Mouse (Mus musculus): ENCODE results near the gene Gh. TPM values are rescaled to one million over a fixed set of nuclear protein-coding genes. Genes with fewer than 3 reads are reported as not detected.

Gh gene
- polyA plus RNA-seq, 1 experiment, result not detected

- Histone ChIP-seq H3K9me3 (peaks cover 8% of the 10 kb centered on the region; the same call in 1 of the 2 replicates), H3K4me1 (peaks cover 20% of the 10 kb centered on the region), H3K4me3 (replicated peaks) (no peak overlapping the region), H3K36me3 (replicated peaks; ENCODE audit: low read length) (no peaks in the 10 kb centered on the region), H3K27me3 (replicated peaks) (peaks cover 58% of the 10 kb centered on the region)
- no peak for TF ChIP-seq FLI1 (IDR thresholded peaks at IDR 0.05; ENCODE audit: low read length)
- no peak for TF ChIP-seq GATA1 (IDR thresholded peaks at IDR 0.05; ENCODE audit: borderline replicate concordance, low read length)
Observed at GRCm38 (mm10) chr11:106332458-106332857, 30.8 kb upstream of the Gh start.

GRCm38 (mm10) chr11:106329682-106330081, 28.0 kb upstream of the Gh start:
- Histone ChIP-seq H3K27me3 (replicated peaks) (peaks cover 60% of the 10 kb centered on the region), H3K4me3 (replicated peaks) (no peak overlapping the region), H3K9me3 (peaks cover 4% of the 10 kb centered on the region; the same call in 1 of the 2 replicates), H3K36me3 (replicated peaks; ENCODE audit: low read length) (no peaks in the 10 kb centered on the region), H3K4me1 (peaks cover 32% of the 10 kb centered on the region)
- TF ChIP-seq GATA1 (IDR thresholded peaks at IDR 0.05; ENCODE audit: borderline replicate concordance, low read length) (no peak), FLI1 (IDR thresholded peaks at IDR 0.05; ENCODE audit: low read length) (no peak)

- Histone ChIP-seq H3K4me3 (replicated peaks) (no peak overlapping the region), H3K36me3 (replicated peaks; ENCODE audit: low read length) (no peaks in the 10 kb centered on the region), H3K9me3 (peaks cover 4% of the 10 kb centered on the region; the same call in 1 of the 2 replicates), H3K27me3 (replicated peaks) (peaks cover 64% of the 10 kb centered on the region), H3K4me1 (peaks cover 28% of the 10 kb centered on the region)
- no peak for TF ChIP-seq FLI1 (IDR thresholded peaks at IDR 0.05; ENCODE audit: low read length)
- TF ChIP-seq GATA1 (IDR thresholded peaks at IDR 0.05; ENCODE audit: borderline replicate concordance, low read length), result no peak
Observed at GRCm38 (mm10) chr11:106329128-106329527, 27.5 kb upstream of the Gh start.

GRCm38 (mm10) chr11:106328521-106328920, 26.9 kb upstream of the Gh start:
- H3K27me3 ChIP-seq (replicated peaks), result peaks cover 67% of the 10 kb centered on the region
- peaks cover 23% of the 10 kb centered on the region for H3K4me1 ChIP-seq
- no peak overlapping the region for H3K4me3 ChIP-seq (replicated peaks)
- TF ChIP-seq FLI1 (IDR thresholded peaks at IDR 0.05; ENCODE audit: low read length), result no peak
- TF ChIP-seq GATA1 (IDR thresholded peaks at IDR 0.05; ENCODE audit: borderline replicate concordance, low read length), result no peak
- H3K9me3 ChIP-seq, result peaks cover 4% of the 10 kb centered on the region; the same call in 1 of the 2 replicates
- no peaks in the 10 kb centered on the region for H3K36me3 ChIP-seq (replicated peaks; ENCODE audit: low read length)

- H3K4me3 ChIP-seq (replicated peaks), result no peak overlapping the region
- TF ChIP-seq FLI1 (IDR thresholded peaks at IDR 0.05; ENCODE audit: low read length) (no peak), GATA1 (IDR thresholded peaks at IDR 0.05; ENCODE audit: borderline replicate concordance, low read length) (no peak)
- H3K36me3 ChIP-seq (replicated peaks; ENCODE audit: low read length), result no peaks in the 10 kb centered on the region
- peaks cover 4% of the 10 kb centered on the region; the same call in 1 of the 2 replicates for H3K9me3 ChIP-seq
- peaks cover 23% of the 10 kb centered on the region for H3K4me1 ChIP-seq
- peaks cover 67% of the 10 kb centered on the region for H3K27me3 ChIP-seq (replicated peaks)
Observed at GRCm38 (mm10) chr11:106326475-106326874, 24.8 kb upstream of the Gh start.

GRCm38 (mm10) chr11:106325566-106326206, 24.0 kb upstream of the Gh start:
- H3K4me3 ChIP-seq (replicated peaks), result no peak overlapping the region
- TF ChIP-seq FLI1 (IDR thresholded peaks at IDR 0.05; ENCODE audit: low read length) (no peak), GATA1 (IDR thresholded peaks at IDR 0.05; ENCODE audit: borderline replicate concordance, low read length) (no peak)
- no peaks in the 10 kb centered on the region for H3K36me3 ChIP-seq (replicated peaks; ENCODE audit: low read length)
- H3K4me1 ChIP-seq, result peaks cover 23% of the 10 kb centered on the region
- H3K27me3 ChIP-seq (replicated peaks), result peaks cover 68% of the 10 kb centered on the region
- peaks cover 4% of the 10 kb centered on the region; the same call in 1 of the 2 replicates for H3K9me3 ChIP-seq

- no peak overlapping the region for H3K4me3 ChIP-seq (replicated peaks)
- peaks cover 70% of the 10 kb centered on the region for H3K27me3 ChIP-seq (replicated peaks)
- no peaks in the 10 kb centered on the region for H3K36me3 ChIP-seq (replicated peaks; ENCODE audit: low read length)
- H3K4me1 ChIP-seq, result peaks cover 23% of the 10 kb centered on the region
- TF ChIP-seq FLI1 (IDR thresholded peaks at IDR 0.05; ENCODE audit: low read length) (no peak), GATA1 (IDR thresholded peaks at IDR 0.05; ENCODE audit: borderline replicate concordance, low read length) (no peak)
- H3K9me3 ChIP-seq, result no peaks in the 10 kb centered on the region
Observed at GRCm38 (mm10) chr11:106324858-106325257, 23.2 kb upstream of the Gh start.

- no peaks in the 10 kb centered on the region for H3K36me3 ChIP-seq (replicated peaks; ENCODE audit: low read length)
- no peak overlapping the region for H3K4me3 ChIP-seq (replicated peaks)
- TF ChIP-seq FLI1 (IDR thresholded peaks at IDR 0.05; ENCODE audit: low read length), result no peak
- no peak for TF ChIP-seq GATA1 (IDR thresholded peaks at IDR 0.05; ENCODE audit: borderline replicate concordance, low read length)
- H3K4me1 ChIP-seq, result peaks cover 26% of the 10 kb centered on the region
- H3K9me3 ChIP-seq, result no peaks in the 10 kb centered on the region
- H3K27me3 ChIP-seq (replicated peaks), result peaks cover 73% of the 10 kb centered on the region
Observed at GRCm38 (mm10) chr11:106318406-106319366, 17.0 kb upstream of the Gh start.

- Histone ChIP-seq H3K4me3 (replicated peaks) (no peak overlapping the region), H3K27me3 (replicated peaks) (peaks cover 74% of the 10 kb centered on the region), H3K9me3 (no peaks in the 10 kb centered on the region), H3K4me1 (peaks cover 30% of the 10 kb centered on the region), H3K36me3 (replicated peaks; ENCODE audit: low read length) (no peaks in the 10 kb centered on the region)
- no peak for TF ChIP-seq FLI1 (IDR thresholded peaks at IDR 0.05; ENCODE audit: low read length)
- TF ChIP-seq GATA1 (IDR thresholded peaks at IDR 0.05; ENCODE audit: borderline replicate concordance, low read length), result no peak
Observed at GRCm38 (mm10) chr11:106317801-106318200, 16.1 kb upstream of the Gh start.

All from megakaryocyte, embryonic 14.5 days (primary cell).